Mouse (Mus musculus): ENCODE data around the gene Ahctf1.
"Not testable (repeated sequence)": the region's sequence is repeated elsewhere in the genome, so short reads cannot be mapped to it uniquely, and the experiment has no call there.

Ahctf1 gene

GRCm38 (mm10) chr1:179804140-179804881 is 831 bp upstream of the Ahctf1 start:
- DNase-seq (ENCODE audit: low spot score) = no peak

DNA sequence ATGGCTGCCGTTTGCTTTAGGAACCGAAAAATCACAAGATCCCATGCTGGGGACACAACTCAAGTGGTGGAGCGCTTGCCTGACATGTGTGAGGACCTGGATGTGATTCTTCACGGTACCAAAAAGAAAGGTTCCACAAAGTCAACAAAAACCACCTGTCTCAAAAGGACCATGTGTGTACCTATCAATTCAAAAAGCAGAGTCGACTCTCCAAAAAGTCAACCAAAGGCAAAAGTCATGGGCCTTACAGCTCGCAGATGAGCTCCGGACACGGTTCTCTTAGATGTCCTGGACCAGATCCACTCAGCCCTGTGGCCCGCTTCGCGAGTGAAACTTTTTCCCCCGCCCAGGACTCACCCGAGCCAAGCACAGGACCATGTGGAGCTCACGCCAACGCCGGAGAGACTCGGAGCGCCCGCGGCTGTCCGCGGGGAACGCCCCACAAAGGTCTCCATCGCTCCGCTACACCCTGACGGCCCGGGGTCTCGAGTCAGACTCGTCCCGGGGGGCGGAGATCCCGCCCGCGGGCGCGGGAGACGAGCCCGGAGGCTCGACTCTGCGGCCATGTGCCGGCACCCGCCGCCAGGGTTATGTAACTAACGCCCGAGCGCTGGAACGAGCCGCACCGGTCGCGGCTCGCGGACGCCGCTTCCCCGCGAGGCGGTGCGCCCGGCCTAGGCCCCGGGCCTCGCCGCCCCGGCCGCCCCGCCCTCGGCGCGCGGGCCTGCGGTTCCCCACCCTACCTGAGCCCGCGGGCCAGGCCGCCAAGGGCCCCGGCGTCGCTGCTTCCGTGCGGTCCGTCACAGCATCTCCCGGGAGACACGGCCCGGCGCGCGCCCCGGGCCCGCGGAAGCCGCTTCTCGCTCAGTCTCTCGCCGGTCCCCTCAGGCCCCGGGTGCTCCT is 619 bp downstream of the Ahctf1 start, which contains the start of gene Gm10518:
TSS of gene Gm10518 (plus strand) at position 767 of the 903 bp plus-strand sequence.
- DNase-seq (ENCODE audit: low spot score) = peak; percentile 62

DNA sequence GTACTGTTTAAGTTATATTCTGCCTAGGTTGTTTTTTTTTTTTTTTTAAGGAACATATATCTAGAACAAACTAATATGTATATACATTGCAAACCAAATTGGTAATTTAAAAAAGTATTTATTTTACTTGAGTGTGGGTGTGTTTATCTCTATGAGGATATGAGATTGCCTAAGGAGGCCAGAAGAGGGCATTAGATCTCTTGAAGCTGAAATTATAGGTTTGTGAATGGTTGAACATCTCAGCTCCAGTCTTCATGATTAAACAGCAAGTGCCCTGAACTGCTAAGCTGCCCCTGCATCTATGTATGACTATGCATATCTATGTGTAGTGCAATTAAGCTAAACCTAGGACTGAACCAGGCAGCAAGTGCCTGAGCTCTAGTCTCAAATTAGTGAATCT is 4.7 kb downstream of the Ahctf1 start:
- no peak for DNase-seq (ENCODE audit: low spot score)

DNA sequence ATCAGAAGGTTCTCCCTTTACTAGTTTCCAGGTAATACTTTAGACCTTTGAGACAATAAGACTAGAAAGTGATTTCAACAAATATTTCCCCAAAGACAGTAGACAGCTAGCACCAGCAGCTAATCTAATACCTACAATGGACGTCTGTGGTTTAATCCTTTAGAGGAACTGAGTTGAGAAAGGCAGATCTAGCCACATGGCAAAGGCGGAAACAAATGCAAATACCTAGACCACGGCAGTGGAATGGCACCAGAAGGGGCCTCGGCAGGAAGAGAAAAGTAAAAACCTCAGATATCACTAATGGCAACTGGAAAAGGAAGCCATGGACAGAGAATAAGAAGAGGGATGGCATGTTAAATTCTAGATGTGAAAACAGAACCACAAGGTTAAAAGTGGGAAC is 16.2 kb downstream of the Ahctf1 start:
- no peak for DNase-seq (ENCODE audit: low spot score)

GRCm38 (mm10) chr1:179785502-179785901 is 18.0 kb downstream of the Ahctf1 start:
- DNase-seq (ENCODE audit: low spot score) = no peak

DNA sequence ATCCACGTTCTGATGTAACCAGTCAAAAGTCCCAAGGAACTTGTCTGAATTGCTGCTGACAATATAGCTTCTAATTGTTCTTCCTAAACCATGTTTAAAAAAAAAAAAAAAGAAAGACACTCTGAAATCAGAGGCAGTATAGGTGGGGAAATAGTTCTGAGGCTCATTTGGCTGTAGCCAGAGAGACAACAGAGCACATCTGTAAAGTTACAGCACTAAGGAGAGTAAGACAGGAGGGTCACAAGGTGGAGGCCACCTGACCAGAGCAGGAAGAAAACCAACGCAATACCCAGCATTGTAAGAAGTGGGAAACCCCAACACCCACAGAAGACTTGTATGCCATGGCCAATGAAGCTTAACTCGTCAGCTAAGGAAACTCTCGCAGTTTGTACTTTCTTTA is 19.4 kb downstream of the Ahctf1 start:
- no peak for DNase-seq (ENCODE audit: low spot score)

- DNase-seq (ENCODE audit: low spot score) = no peak
Observed at GRCm38 (mm10) chr1:179776831-179777230, 26.6 kb downstream of the Ahctf1 start.

GRCm38 (mm10) chr1:179760553-179760952 is 42.9 kb downstream of the Ahctf1 start:
- DNase-seq (ENCODE audit: low spot score) = no peak

GRCm38 (mm10) chr1:179760086-179760485 is 43.4 kb downstream of the Ahctf1 start:
- DNase-seq (ENCODE audit: low spot score) = no peak

DNA sequence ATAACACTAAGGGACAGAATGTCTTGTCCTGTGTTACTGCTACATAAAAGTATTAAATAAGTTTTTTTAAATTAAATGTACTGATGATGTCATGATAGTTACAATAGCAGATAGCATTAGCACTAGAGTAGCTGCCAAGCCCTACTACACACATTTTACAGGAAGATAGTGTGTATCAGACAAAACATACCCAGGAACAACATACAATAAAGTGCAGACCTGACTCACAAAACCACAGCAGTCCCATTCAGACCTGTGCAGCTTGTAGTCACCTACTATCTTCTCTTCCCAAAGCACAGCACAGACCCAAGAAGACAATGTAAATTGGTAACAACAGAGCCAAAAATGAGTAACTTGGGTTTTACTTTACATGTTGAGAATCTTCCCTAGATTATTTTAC is 47.0 kb downstream of the Ahctf1 start:
- no peak for DNase-seq (ENCODE audit: low spot score)

- no peak for DNase-seq (ENCODE audit: low spot score)
Observed at GRCm38 (mm10) chr1:179753006-179753405, 50.5 kb downstream of the Ahctf1 start.

- no peak for DNase-seq (ENCODE audit: low spot score)
Observed at GRCm38 (mm10) chr1:179752276-179752675, 51.2 kb downstream of the Ahctf1 start.

DNA sequence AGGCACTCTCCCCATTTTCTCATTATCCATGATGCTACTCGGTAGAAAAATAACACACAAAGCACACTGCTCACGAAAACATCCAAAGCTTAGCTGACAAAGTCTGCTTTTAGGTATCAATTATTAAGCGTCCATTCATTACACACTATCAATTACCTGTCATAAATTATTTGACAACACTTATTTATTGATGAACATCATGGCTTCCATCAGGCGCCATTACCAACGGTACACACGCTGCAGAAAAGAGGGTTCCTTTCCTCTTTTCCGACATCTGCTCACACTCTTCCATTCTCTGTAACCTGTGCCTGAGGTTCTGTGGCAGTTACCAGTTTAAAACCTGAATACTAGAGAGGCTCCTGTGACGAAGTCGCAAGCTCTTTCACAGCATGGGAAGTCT is 58.3 kb downstream of the Ahctf1 start, which contains the start of gene Kif28:
TSS of gene Kif28 (minus strand) at position 101 of the 400 bp plus-strand sequence.
- no peak for DNase-seq (ENCODE audit: low spot score)

- DNase-seq (ENCODE audit: low spot score) = no peak
Observed at GRCm38 (mm10) chr1:179743593-179744193, 59.8 kb downstream of the Ahctf1 start.

GRCm38 (mm10) chr1:179736483-179736882 is 67.0 kb downstream of the Ahctf1 start:
- no peak for DNase-seq (ENCODE audit: low spot score)

DNA sequence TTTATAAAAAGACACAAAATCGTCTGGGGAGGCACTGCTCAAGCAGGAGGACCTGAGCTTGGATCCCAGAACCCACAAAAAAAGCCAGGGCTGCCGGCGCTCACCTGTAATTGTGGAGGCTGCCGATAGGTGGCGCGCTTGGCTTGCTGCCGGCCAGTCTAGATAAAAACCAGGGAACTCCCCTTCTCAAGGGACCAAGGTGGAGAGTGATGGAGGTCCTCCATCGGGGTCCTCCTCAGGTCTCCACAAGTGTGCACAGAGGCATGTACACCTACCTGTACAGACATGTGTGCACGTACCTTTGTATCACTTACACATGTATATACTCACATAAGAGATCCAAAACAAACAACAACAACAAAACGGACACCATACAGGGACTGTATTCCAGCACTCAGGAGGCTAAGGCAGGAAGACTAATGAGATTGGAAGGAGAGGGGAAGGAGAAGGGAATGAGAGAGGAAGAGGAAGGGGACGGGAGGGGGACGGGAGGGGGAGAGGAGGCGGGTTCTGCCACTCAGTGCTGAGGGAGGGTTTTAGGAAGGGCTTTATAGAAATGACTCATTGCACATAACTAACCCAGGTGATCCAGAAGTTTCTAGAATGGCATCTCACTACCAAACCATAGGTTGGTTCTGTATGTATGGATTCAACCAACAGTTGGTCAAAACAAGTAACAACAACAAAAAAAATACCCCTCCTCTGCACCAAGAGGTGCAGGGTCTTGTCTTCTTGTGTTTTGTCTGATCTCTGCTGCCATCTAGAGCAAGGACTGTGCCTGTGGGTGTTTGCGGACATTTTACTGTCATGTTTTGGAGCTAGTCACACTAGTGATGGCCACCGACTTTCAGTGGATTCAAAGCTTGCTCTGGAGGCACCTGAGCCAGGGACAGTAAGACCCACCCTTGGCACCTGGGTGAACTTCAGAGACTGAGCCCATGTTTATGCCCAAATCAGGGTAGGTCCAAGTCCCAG is 68.7 kb downstream of the Ahctf1 start:
- DNase-seq (ENCODE audit: low spot score) = peak; percentile 63

DNA sequence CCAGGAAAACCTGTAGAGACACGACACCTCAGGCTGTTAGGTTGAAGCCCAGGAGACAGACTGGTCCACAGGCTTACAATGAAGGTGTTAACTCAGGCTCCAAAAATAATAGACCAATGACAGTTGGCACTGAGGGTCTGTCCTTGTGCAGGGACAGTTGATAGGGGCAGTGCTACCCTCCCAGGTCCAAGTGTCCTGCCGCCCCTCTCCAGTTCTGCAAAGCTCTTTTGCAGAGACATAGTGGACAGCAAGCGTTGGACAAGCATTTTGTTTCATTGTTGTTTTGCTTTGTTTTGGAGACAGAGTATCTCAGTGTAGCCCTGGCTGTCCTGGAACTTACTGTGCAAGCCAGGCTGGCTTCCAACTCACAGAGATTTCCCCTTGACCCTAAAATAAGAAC is 72.1 kb downstream of the Ahctf1 start:
- DNase-seq (ENCODE audit: low spot score) = no peak

GRCm38 (mm10) chr1:179728661-179729060 is 74.8 kb downstream of the Ahctf1 start:
- no peak for DNase-seq (ENCODE audit: low spot score)

DNA sequence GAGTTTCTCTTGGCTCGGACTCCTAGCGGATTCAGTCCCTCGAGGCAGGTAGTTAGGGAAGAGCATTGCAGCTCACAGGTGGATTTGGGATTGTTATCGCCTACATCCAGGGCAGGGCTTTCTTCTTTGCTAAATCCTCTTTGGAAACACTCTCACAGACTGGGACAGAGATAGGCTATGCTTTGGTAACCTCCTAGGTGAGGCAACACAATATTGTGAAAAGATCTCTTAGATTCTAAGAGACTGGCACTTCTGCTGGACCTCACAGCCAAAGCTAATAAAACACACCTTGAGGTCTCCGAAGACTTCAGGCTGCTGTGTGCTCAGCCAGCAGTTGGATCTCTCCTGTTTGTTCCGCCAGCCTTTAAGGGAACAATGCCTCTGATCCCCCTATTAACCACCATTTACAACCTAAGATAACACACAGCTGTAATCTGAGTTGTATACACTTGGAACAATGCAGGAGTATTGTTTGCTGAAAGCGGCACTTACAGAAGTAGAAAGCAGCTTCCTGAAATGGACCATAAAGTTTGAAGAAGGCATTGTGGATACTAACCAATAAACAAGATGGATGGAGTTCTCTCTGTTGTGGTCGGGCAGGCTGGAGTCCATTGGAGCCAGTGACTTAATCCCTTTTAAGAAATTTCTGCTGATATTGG is 80.5 kb downstream of the Ahctf1 start:
- DNase-seq (ENCODE audit: low spot score) = no peak

DNA sequence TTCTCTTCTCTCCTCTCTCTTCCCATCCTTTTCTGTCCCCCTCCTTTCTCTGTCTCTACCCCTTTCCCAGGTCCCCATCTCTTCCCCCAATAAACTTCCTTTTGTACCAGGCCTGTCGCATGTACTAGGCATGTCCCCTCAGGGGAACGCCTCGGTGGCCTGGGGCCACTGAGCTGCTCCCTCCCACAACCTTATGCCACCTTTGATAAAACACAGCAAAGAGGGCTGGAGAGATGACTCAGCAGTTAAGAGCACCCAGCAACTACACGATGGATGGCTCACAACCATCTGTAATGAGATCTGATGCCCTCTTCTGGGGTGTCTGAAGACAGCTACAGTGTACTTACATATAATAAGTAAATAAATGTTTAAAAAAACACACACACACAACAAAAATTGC is 87.7 kb downstream of the Ahctf1 start:
- DNase-seq (ENCODE audit: low spot score) = no peak

DNA sequence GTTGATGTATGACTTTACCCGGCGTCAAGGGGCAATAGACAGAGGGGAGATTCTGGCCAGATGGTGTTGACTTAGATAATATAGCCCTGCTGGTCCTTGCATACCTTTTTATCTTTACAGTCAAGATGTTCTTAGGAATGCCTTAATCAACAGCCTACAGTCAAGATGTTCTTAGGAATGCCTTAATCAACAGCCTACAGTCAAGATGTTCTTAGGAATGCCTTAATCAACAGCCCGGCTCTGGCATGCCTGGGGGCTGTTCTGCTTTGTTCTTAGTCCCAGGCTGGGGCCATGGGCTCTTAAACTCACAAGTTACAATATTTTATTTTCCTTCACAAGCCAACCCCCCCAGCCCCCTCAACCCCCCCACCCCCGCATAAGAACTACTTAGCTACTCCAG is 88.2 kb downstream of the Ahctf1 start:
- DNase-seq (ENCODE audit: low spot score) = not testable (repeated sequence)
